Mouse (Mus musculus): ENCODE measurements around the gene Gm10320. TPM values are rescaled to one million over a fixed set of nuclear protein-coding genes. Genes with fewer than 3 reads are reported as not detected.

Gene Gm10320
- polyA plus RNA-seq, 1 experiment from 2014 or later = 8.0 TPM

- WGBS = 4% methylated on average over 16 of the region's 16 CpGs
- peak overlapping the region; percentile 15; the same call in 1 of the 2 replicates for H3K4me3 ChIP-seq (replicated peaks)
- H3K27me3 ChIP-seq (replicated peaks) = peaks cover 87% of the 10 kb centered on the region
- no peaks in the 10 kb centered on the region for H3K36me3 ChIP-seq
- peak overlapping the region; percentile 43; the same call in 1 of the 2 replicates for H3K4me2 ChIP-seq
- H3K9me3 ChIP-seq = no peaks in the 10 kb centered on the region
- ATAC-seq (ENCODE audit: insufficient read depth, low FRiP score, low read depth) = no peak
- no peak overlapping the region for H3K9ac ChIP-seq
- H3K4me1 ChIP-seq = peaks cover 19% of the 10 kb centered on the region
- H3K27ac ChIP-seq = no peak overlapping the region
These were observed 10.5 kb upstream of the Gm10320 start for GRCm38 (mm10) chr13:98502236-98502812.

DNA sequence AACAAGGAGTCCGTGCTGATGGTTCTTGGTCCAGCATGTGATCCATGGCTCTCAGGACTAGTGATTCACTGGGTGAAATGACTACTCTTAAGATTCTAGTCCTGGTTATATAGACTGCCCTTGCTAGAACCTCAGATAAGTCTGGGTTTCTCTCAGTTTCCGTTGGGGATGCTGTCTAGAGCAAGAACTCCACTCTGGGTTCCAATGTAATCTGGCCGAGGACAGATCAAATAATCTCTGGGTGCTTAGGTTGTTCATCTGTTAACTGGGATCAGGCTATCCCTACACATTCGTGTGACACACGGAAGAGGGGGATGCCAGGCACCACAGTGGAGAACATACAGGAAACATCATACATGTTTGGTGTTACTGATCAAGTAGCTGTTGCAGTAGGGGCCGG, 9.5 kb upstream of the Gm10320 start:
- Histone ChIP-seq H3K4me3 (replicated peaks) (no peak overlapping the region), H3K4me1 (peaks cover 19% of the 10 kb centered on the region), H3K4me2 (no peak overlapping the region), H3K27ac (no peak overlapping the region), H3K9me3 (no peaks in the 10 kb centered on the region), H3K27me3 (replicated peaks) (peaks cover 80% of the 10 kb centered on the region), H3K36me3 (no peaks in the 10 kb centered on the region), H3K9ac (no peak overlapping the region)
- no peak for ATAC-seq (ENCODE audit: insufficient read depth, low FRiP score, low read depth)
- WGBS = 10% methylated on average over 6 of the region's 6 CpGs

DNA sequence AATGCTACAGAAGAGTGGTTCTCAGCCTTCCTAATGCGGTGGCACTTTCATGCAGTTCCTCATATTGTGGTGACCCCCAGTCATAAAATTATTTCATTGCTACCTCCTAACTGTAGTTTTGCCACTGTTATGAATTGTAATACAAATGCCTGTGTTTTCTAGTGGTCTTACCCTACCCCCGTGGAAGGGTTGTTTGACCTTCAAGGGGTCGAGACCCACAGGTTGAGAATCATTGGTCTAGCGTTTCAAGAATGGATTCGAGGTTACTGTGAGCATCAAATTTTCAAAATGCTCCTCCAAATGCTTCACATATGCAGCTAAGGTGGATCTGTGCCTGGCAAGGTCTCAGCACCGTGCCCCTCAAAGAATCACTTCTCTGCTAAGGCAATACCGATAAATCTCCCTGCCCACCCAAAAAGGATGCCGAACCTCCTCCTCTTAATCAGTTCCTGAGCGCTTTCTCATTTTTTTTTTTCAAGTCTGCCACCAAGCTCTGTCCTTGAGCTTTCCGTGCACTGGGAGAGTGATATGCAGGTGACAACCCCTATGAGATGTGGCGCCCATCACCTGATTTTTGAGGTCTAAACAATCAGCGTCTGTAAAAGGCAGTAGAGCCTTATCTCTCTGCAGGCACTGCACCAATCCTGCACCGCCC, 8.8 kb upstream of the Gm10320 start:
- Histone ChIP-seq H3K36me3 (no peaks in the 10 kb centered on the region), H3K9ac (no peak overlapping the region), H3K27ac (no peak overlapping the region), H3K4me3 (replicated peaks) (no peak overlapping the region), H3K27me3 (replicated peaks) (peaks cover 72% of the 10 kb centered on the region), H3K4me1 (peaks cover 19% of the 10 kb centered on the region), H3K9me3 (no peaks in the 10 kb centered on the region), H3K4me2 (no peak overlapping the region)
- 25% methylated on average over 13 of the region's 13 CpGs for WGBS
- ATAC-seq (ENCODE audit: insufficient read depth, low FRiP score, low read depth) = no peak

DNA sequence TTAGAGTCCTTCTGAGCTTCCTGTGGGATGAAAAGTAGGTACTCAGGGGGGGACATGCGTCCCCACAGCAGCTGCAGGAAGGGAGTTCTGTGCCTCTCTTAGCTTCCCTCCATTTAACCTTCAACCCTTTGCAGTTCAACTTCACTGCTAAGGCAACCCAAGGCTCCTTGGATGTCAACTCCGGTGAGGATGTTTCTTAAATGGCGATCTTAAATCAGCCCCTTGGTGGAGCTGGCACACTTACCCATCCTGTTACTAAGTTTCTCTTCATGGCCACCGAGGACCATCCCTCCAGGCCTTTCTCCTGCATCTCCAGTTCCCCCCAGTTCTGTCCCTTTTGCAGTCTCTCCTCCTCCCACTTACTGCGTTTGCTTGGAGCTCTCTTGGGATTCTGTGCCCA, 6.8 kb upstream of the Gm10320 start:
- Histone ChIP-seq H3K27ac (no peak overlapping the region), H3K4me1 (peaks cover 8% of the 10 kb centered on the region; the same call in 1 of the 2 replicates), H3K9ac (no peak overlapping the region), H3K36me3 (no peaks in the 10 kb centered on the region), H3K27me3 (replicated peaks) (peaks cover 56% of the 10 kb centered on the region), H3K4me2 (no peak overlapping the region), H3K9me3 (no peaks in the 10 kb centered on the region), H3K4me3 (replicated peaks) (no peak overlapping the region)
- WGBS = 59% methylated on average over 5 of the region's 5 CpGs
- ATAC-seq (ENCODE audit: insufficient read depth, low FRiP score, low read depth) = no peak

DNA sequence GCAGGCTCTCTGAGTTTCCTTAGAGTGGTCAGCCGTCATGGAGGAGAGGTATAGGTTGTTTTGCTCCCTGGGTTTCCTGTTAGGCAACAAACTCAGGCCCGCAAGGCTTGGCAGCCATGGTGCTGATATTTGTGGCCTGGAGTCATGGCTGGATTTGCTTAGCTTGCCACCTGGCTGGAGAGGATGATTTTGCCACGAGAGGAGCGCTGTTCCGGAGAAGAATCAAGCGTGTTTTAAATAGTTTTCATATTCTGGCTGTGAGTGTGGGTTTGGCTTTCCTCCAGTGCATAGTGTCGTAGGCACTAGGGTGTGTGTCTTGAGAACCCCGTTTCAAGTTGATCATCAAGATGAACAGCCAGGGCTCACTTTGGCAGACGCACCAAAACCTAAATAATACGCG, 6.3 kb upstream of the Gm10320 start:
- peaks cover 54% of the 10 kb centered on the region for H3K27me3 ChIP-seq (replicated peaks)
- H3K27ac ChIP-seq = no peak overlapping the region
- no peak overlapping the region for H3K4me2 ChIP-seq
- H3K9me3 ChIP-seq = no peaks in the 10 kb centered on the region
- H3K36me3 ChIP-seq = no peaks in the 10 kb centered on the region
- WGBS = 50% methylated on average over 11 of the region's 11 CpGs
- ATAC-seq (ENCODE audit: insufficient read depth, low FRiP score, low read depth) = no peak
- peaks cover 7% of the 10 kb centered on the region; the same call in 1 of the 2 replicates for H3K4me1 ChIP-seq
- H3K4me3 ChIP-seq (replicated peaks) = no peak overlapping the region
- no peak overlapping the region for H3K9ac ChIP-seq

- no peak overlapping the region for H3K4me2 ChIP-seq
- ATAC-seq (ENCODE audit: insufficient read depth, low FRiP score, low read depth) = no peak
- WGBS = 35% methylated on average over 16 of the region's 16 CpGs
These were observed 5.4 kb upstream of the Gm10320 start for GRCm38 (mm10) chr13:98496917-98497870.

DNA sequence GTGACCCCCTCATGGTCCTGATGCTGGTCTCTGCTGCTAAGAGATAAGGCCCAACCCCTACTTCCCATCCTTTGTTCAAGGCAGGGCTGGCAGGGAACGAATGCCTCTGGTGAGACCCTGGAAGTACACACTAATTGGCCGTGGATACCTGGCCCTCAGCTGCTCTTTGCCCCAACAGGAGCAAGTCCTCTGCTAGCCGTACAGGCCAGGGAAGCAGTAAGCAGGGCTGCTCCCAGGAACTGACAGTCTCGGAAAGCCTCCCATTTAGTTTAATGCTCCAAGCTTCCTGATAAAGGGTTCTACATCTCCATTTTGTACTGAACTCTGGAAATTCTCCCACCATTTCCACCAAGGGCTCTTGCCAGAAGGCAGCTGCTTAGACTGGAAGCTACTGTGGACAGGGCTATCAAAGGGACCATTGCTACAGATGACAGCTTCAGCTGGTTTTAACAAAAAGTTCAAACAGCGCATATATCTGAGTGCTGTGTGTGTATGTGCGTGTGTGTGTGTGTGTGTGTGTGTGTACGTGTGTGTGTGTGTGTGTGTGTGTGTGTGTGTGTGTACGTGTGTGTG, 2.8 kb upstream of the Gm10320 start:
- Histone ChIP-seq H3K4me1 (no peaks in the 10 kb centered on the region), H3K36me3 (no peaks in the 10 kb centered on the region), H3K27ac (no peak overlapping the region), H3K4me2 (no peak overlapping the region), H3K27me3 (replicated peaks) (peaks cover 19% of the 10 kb centered on the region), H3K9ac (no peak overlapping the region), H3K9me3 (no peaks in the 10 kb centered on the region), H3K4me3 (replicated peaks) (no peak overlapping the region)
- no peak for ATAC-seq (ENCODE audit: insufficient read depth, low FRiP score, low read depth)
- 62% methylated on average over 7 of the region's 8 CpGs for WGBS

More at GRCm38 (mm10) chr13:98496917-98497870, 5.4 kb upstream of the Gm10320 start:
- Histone ChIP-seq H3K9me3 (no peaks in the 10 kb centered on the region), H3K36me3 (no peaks in the 10 kb centered on the region), H3K27me3 (replicated peaks) (peaks cover 46% of the 10 kb centered on the region), H3K4me3 (replicated peaks) (no peak overlapping the region), H3K27ac (no peak overlapping the region), H3K4me1 (no peaks in the 10 kb centered on the region), H3K9ac (no peak overlapping the region)

GRCm38 (mm10) chr13:98492569-98493255, 911 bp upstream of the Gm10320 start:
- Histone ChIP-seq H3K4me3 (replicated peaks) (no peak overlapping the region), H3K36me3 (no peaks in the 10 kb centered on the region), H3K27me3 (replicated peaks) (0 out of 2 replicates have a peak, but pooled peaks cover 6% of the 10 kb centered on the region), H3K9ac (no peak overlapping the region), H3K27ac (no peak overlapping the region), H3K9me3 (no peaks in the 10 kb centered on the region), H3K4me2 (no peak overlapping the region), H3K4me1 (no peaks in the 10 kb centered on the region)
- WGBS = 71% methylated on average over 9 of the region's 9 CpGs
- ATAC-seq (ENCODE audit: insufficient read depth, low FRiP score, low read depth) = no peak

DNA sequence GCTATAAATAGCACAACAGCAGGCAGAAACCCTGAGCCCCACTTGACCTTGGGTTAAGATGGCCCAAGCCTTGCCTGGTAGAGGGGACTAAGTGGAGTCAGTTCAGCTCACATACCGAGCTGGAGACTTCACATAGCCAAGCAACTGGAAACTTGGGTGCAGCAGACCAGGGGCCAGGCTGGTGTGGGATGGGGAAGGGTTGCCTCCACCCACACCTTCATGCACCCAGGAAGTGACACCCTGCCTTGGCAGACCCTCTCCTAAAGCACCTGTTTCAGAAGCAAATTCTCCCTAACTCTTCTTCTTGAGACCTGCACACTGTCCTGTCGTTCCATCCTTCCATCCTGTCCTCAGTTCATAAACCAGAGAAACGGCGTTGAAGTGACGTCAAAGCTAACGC, 5.1 kb downstream of the Gm10320 start:
- no peaks in the 10 kb centered on the region for H3K36me3 ChIP-seq
- H3K9ac ChIP-seq = no peak overlapping the region
- H3K4me1 ChIP-seq = no peaks in the 10 kb centered on the region
- no peak overlapping the region for H3K4me2 ChIP-seq
- H3K27me3 ChIP-seq (replicated peaks) = no peaks in the 10 kb centered on the region
- 84% methylated on average over 6 of the region's 6 CpGs for WGBS
- H3K4me3 ChIP-seq (replicated peaks) = no peak overlapping the region
- H3K9me3 ChIP-seq = no peaks in the 10 kb centered on the region
- no peak for ATAC-seq (ENCODE audit: insufficient read depth, low FRiP score, low read depth)
- H3K27ac ChIP-seq = no peak overlapping the region

DNA sequence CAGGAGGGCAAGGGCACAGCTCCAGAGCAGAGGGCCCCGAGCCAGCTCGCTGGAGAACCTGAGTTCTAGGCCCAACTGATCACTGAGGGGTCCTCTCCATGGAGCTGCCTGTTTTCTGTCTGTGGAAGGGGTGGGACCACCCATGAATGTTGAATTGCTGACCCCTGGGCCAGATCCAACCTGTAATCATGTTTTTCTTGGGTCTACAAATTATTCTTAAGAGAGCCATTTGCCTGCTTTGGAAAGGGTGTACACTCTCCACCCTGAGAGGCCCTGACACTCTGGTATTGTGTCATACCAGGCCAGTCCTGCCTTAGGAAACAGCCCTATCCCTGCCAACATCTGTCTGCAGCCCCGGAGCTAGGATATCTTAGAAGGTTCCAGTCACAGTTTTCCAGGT, 5.6 kb downstream of the Gm10320 start:
- no peak overlapping the region for H3K4me3 ChIP-seq (replicated peaks)
- no peak overlapping the region for H3K9ac ChIP-seq
- no peaks in the 10 kb centered on the region for H3K27me3 ChIP-seq (replicated peaks)
- H3K4me2 ChIP-seq = no peak overlapping the region
- H3K27ac ChIP-seq = no peak overlapping the region
- H3K36me3 ChIP-seq = no peaks in the 10 kb centered on the region
- H3K4me1 ChIP-seq = no peaks in the 10 kb centered on the region
- WGBS = 74% methylated on average over 3 of the region's 3 CpGs
- ATAC-seq (ENCODE audit: insufficient read depth, low FRiP score, low read depth) = no peak
- no peaks in the 10 kb centered on the region for H3K9me3 ChIP-seq

GRCm38 (mm10) chr13:98485440-98485839, 6.4 kb downstream of the Gm10320 start:
- no peak overlapping the region for H3K27ac ChIP-seq
- no peaks in the 10 kb centered on the region for H3K4me1 ChIP-seq
- ATAC-seq (ENCODE audit: insufficient read depth, low FRiP score, low read depth) = no peak
- H3K36me3 ChIP-seq = no peaks in the 10 kb centered on the region
- WGBS = 74% methylated on average over 5 of the region's 5 CpGs
- H3K9me3 ChIP-seq = no peaks in the 10 kb centered on the region
- no peak overlapping the region for H3K4me2 ChIP-seq
- H3K4me3 ChIP-seq (replicated peaks) = no peak overlapping the region
- no peaks in the 10 kb centered on the region for H3K27me3 ChIP-seq (replicated peaks)
- H3K9ac ChIP-seq = no peak overlapping the region
